Mouse (Mus musculus): Measurements from ENCODE around the gene Epha6. TPM values are rescaled to one million over a fixed set of nuclear protein-coding genes. Genes with fewer than 3 reads are reported as not detected.

Epha6 gene
- polyA plus RNA-seq, 1 experiment from 2014 or later, result 12.3 TPM

DNA sequence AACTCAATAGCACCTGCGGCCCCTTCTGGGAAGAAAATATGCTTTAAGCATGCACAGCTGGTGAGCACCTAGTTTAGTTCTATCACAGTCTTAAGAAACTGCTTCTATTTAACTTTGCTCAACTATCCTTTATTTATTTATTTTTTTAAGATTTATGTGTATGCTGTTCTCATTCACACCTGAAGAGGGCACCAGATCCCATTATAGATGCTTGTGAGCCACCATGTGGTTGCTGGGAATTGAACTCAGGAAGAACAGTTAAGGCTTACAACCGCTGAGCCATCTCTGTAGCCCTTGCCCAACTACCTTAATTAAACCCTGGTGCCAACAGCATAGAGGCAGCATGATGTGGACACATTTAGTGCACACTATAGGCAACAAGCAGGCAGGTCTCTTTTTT is 938.4 kb downstream of the Epha6 start:
- DNase-seq (ENCODE audit: low spot score), result no peak
- H3K36me3 ChIP-seq (replicated peaks; ENCODE audit: control insufficient read depth, insufficient read depth), result no peaks in the 10 kb centered on the region
- WGBS, result 89% methylated on average over 2 of the region's 2 CpGs

DNA sequence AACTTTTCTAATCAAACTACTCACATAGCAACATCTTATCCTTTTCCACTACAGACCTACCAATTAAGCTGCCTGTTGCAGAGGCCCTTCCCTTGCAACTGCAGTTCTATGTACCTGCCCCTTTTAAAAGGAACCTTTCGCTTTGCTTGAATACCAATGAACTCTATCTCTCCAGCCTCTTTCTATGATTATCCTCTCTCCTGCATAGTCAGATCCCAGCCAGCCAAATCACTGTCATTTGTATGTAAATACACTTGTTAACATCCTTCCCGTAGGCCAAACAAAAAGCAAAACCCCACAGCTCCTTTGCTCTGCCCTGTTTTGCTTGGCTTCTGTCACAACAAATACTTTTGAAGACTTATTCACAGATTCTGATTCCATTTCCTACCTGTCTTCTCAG is 961.6 kb downstream of the Epha6 start:
- Histone ChIP-seq H3K4me1 (replicated peaks; ENCODE audit: control insufficient read depth, insufficient read depth, low read length) (no peaks in the 10 kb centered on the region), H3K9me3 (ENCODE audit: control insufficient read depth, low read length) (no peaks in the 10 kb centered on the region), H3K36me3 (replicated peaks; ENCODE audit: control insufficient read depth, insufficient read depth) (no peaks in the 10 kb centered on the region), H3K4me3 (replicated peaks; ENCODE audit: low read length) (no peak overlapping the region), H3K27me3 (ENCODE audit: control insufficient read depth, insufficient read depth, low read length) (no peaks in the 10 kb centered on the region), H3K27ac (no peak overlapping the region), H3K9ac (no peak overlapping the region), H3K4me2 (replicated peaks) (no peak overlapping the region)
- DNase-seq (ENCODE audit: low spot score) (no peak), ATAC-seq (ENCODE audit: low FRiP score) (no peak)
- 53% methylated on average over 2 of the region's 2 CpGs for WGBS

More for the DNA sequence above, 938.4 kb downstream of the Epha6 start:
- ATAC-seq (ENCODE audit: low FRiP score), result no peak
- Histone ChIP-seq H3K27me3 (ENCODE audit: control insufficient read depth, insufficient read depth, low read length) (no peaks in the 10 kb centered on the region), H3K9me3 (ENCODE audit: control insufficient read depth, low read length) (no peaks in the 10 kb centered on the region), H3K4me1 (replicated peaks; ENCODE audit: control insufficient read depth, insufficient read depth, low read length) (no peaks in the 10 kb centered on the region), H3K4me3 (replicated peaks; ENCODE audit: low read length) (no peak overlapping the region), H3K27ac (no peak overlapping the region), H3K4me2 (replicated peaks) (no peak overlapping the region), H3K9ac (no peak overlapping the region)

DNA sequence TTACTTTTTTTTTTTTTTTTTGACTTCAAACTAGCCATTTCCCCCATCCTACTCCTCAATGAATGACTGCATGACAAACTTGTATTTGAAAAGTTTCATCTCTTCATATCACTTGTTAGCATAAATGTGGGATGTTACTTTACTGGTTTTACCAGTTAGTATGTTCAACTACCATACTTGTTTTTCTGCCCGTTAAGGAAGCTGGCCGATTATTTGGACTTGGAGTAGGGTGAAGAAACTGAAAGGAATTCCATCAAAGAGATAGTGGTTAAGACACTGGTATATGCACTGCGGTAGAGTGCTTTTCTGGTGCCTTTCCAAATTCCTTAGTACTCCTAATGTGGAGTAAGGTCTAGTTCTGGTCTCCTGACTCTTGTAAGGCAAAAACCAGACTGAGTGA is 965.3 kb downstream of the Epha6 start:
- H3K4me2 ChIP-seq (replicated peaks), result peak overlapping the region; percentile 64
- no peaks in the 10 kb centered on the region for H3K36me3 ChIP-seq (replicated peaks; ENCODE audit: control insufficient read depth, insufficient read depth)
- no peaks in the 10 kb centered on the region for H3K27me3 ChIP-seq (ENCODE audit: control insufficient read depth, insufficient read depth, low read length)
- H3K4me1 ChIP-seq (replicated peaks; ENCODE audit: control insufficient read depth, insufficient read depth, low read length), result 0 out of 2 replicates have a peak, but pooled peaks cover 8% of the 10 kb centered on the region
- peak overlapping the region; percentile 96 for H3K27ac ChIP-seq
- ATAC-seq (ENCODE audit: low FRiP score), result no peak
- WGBS, result 90% methylated on average over 3 of the region's 3 CpGs
- no peaks in the 10 kb centered on the region for H3K9me3 ChIP-seq (ENCODE audit: control insufficient read depth, low read length)
- no peak for DNase-seq (ENCODE audit: low spot score)
- no peak overlapping the region for H3K9ac ChIP-seq
- H3K4me3 ChIP-seq (replicated peaks; ENCODE audit: low read length), result peak overlapping the region; percentile 65

DNA sequence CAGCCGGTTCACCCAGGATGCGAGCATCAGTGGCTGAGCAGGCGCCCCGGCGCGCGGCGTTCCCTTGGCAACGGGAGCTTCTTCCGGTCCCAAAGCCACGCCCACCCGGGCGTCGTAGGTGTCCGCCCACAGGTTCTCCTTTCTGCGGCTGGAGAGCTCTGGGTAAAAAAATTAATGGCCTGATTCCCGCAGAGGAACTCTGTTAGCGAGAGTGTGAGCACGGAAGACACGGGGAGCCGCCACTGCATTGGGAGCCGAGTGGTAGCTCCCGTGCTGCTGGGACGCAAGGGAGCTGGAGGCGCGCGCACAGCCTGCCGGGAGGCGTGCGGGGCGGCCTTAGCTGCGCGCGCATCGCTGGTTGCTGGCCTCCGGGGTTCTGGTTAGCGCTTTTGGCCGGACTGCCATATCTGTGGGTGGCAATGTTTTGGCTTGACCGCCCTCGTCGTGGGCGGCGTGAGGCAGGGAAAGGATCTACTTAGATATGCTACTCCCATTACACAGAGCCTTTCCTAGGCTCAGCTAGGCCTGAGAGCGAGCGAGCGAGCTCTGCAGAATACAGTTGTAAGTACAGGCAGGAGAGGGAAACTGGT is 966.1 kb downstream of the Epha6 start, which contains the start of gene Arl6:
Arl6 (minus strand) TSS at position 290 of the 590 bp plus-strand sequence.
- Histone ChIP-seq H3K27ac (peak within 1 kb of the TSS; percentile 96), H3K4me3 (replicated peaks; ENCODE audit: low read length) (peak within 1 kb of the TSS; percentile 65), H3K27me3 (ENCODE audit: control insufficient read depth, insufficient read depth, low read length) (no peaks in the 10 kb centered on the region), H3K4me1 (replicated peaks; ENCODE audit: control insufficient read depth, insufficient read depth, low read length) (0 out of 2 replicates have a peak, but pooled peaks cover 8% of the 10 kb centered on the region), H3K36me3 (replicated peaks; ENCODE audit: control insufficient read depth, insufficient read depth) (no peaks in the 10 kb centered on the region), H3K9ac (peak within 1 kb of the TSS; percentile 69), H3K4me2 (replicated peaks) (peak within 1 kb of the TSS; percentile 64), H3K9me3 (ENCODE audit: control insufficient read depth, low read length) (no peaks in the 10 kb centered on the region)
- ATAC-seq (ENCODE audit: low FRiP score) (peak; percentile 99), DNase-seq (ENCODE audit: low spot score) (peak; percentile 96)
- under 1% methylated on average over 42 of the region's 46 CpGs for WGBS

DNA sequence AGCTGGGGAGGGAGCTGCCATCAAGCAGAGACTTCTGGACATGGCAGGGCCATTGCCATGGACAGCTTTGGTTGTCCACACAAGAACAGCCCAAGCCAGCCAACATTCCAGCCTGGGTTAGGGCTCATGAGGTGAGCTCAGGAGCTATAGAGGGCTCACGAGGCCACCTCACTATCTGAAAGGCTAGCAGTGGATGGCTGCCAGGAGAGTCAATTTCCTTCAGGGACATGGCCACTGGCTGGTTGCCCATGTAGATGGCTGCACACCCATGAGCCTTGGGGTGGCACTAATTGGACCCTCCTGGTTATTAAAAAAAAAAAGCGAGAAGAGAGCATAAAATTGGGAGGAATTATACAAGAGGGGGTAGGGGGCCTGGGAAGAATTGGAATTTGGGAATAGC is 970.7 kb downstream of the Epha6 start:
- H3K9ac ChIP-seq, result no peak overlapping the region
- H3K27me3 ChIP-seq (ENCODE audit: control insufficient read depth, insufficient read depth, low read length), result no peaks in the 10 kb centered on the region
- no peak overlapping the region for H3K27ac ChIP-seq
- no peak overlapping the region for H3K4me2 ChIP-seq (replicated peaks)
- 0 out of 2 replicates have a peak, but pooled peaks cover 8% of the 10 kb centered on the region for H3K4me1 ChIP-seq (replicated peaks; ENCODE audit: control insufficient read depth, insufficient read depth, low read length)
- no peak for DNase-seq (ENCODE audit: low spot score)
- 83% methylated on average over 2 of the region's 2 CpGs for WGBS
- H3K4me3 ChIP-seq (replicated peaks; ENCODE audit: low read length), result no peak overlapping the region
- no peak for ATAC-seq (ENCODE audit: low FRiP score)
- H3K36me3 ChIP-seq (replicated peaks; ENCODE audit: control insufficient read depth, insufficient read depth), result peaks cover 10% of the 10 kb centered on the region
- no peaks in the 10 kb centered on the region for H3K9me3 ChIP-seq (ENCODE audit: control insufficient read depth, low read length)

DNA sequence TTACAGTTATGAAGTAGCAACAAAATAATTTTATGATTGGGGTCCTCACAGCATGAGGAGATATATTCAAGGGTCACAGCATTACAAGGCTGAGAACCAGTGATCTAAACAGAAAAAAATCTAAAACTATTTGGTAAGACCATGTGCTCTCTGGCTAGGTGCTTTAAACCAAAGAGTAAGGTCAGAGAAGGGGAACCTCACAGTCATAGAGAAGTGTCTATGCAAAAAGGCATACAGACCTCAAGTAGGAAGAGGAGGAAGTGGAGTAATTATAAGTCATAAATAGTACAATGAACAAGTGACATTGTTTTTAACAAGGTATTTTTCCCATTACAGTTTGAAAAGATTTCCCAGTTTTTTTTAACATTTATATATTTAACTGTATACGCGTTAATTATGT is 983.8 kb downstream of the Epha6 start:
- Histone ChIP-seq H3K36me3 (replicated peaks; ENCODE audit: control insufficient read depth, insufficient read depth) (no peaks in the 10 kb centered on the region; the same call in 1 of the 2 replicates), H3K4me3 (replicated peaks; ENCODE audit: low read length) (no peak overlapping the region), H3K27me3 (ENCODE audit: control insufficient read depth, insufficient read depth, low read length) (no peaks in the 10 kb centered on the region), H3K27ac (no peak overlapping the region), H3K9ac (no peak overlapping the region), H3K4me2 (replicated peaks) (no peak overlapping the region), H3K4me1 (replicated peaks; ENCODE audit: control insufficient read depth, insufficient read depth, low read length) (no peaks in the 10 kb centered on the region), H3K9me3 (ENCODE audit: control insufficient read depth, low read length) (no peaks in the 10 kb centered on the region)
- WGBS, result 98% methylated on average over 2 of the region's 2 CpGs
- ATAC-seq (ENCODE audit: low FRiP score) (no peak), DNase-seq (ENCODE audit: low spot score) (no peak)

DNA sequence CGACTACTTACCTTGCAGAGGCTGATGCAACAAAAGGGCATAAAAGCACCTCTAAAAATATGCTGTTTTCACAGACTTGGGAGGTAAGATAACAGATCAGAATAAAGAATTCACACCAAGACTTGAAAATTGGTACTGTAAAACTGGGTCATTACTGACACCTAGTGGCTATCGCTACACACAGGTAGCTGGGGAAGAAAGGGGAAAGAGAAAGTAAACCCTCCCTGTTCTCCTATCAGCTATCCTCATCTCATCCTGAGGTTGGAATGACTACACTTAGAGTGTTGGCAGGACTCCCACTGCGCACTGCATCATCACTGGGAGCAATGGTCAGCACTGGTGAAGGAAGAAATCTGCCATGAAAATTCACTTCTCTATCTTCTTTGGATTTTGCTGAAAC is 988.2 kb downstream of the Epha6 start:
- H3K9me3 ChIP-seq (ENCODE audit: control insufficient read depth, low read length), result no peaks in the 10 kb centered on the region
- WGBS, result 49% methylated on average over 3 of the region's 3 CpGs
- ATAC-seq (ENCODE audit: low FRiP score) (peak; percentile 74; the same call in 1 of the 2 replicates), DNase-seq (ENCODE audit: low spot score) (peak; percentile 80)
- no peak overlapping the region for H3K4me3 ChIP-seq (replicated peaks; ENCODE audit: low read length)
- H3K36me3 ChIP-seq (replicated peaks; ENCODE audit: control insufficient read depth, insufficient read depth), result no peaks in the 10 kb centered on the region; the same call in 1 of the 2 replicates
- H3K9ac ChIP-seq, result no peak overlapping the region
- no peaks in the 10 kb centered on the region for H3K27me3 ChIP-seq (ENCODE audit: control insufficient read depth, insufficient read depth, low read length)
- H3K4me1 ChIP-seq (replicated peaks; ENCODE audit: control insufficient read depth, insufficient read depth, low read length), result no peaks in the 10 kb centered on the region
- no peak overlapping the region for H3K4me2 ChIP-seq (replicated peaks)
- H3K27ac ChIP-seq, result no peak overlapping the region

DNA sequence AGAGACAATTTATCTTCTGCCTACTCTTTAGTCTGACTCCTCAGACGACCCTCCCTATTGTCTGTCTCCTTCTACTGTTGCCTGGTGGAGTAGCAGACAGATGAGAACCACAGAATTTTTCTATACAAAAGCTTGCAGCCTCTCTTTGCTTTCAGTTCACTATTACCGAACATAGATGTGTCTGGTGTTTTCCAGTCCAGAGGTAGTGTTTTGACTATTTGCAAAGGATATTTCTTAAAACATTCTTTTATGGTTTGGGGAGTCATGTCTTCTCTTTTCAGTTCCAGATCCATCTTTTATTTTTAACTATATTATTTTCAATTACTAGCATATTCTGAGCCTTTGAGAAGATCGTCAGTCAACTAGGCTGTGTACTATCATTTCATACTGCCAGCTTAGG is 989.7 kb downstream of the Epha6 start:
- DNase-seq (ENCODE audit: low spot score) (no peak), ATAC-seq (ENCODE audit: low FRiP score) (no peak)
- no peaks in the 10 kb centered on the region for H3K27me3 ChIP-seq (ENCODE audit: control insufficient read depth, insufficient read depth, low read length)
- H3K4me3 ChIP-seq (replicated peaks; ENCODE audit: low read length), result no peak overlapping the region
- H3K9me3 ChIP-seq (ENCODE audit: control insufficient read depth, low read length), result no peaks in the 10 kb centered on the region
- H3K27ac ChIP-seq, result no peak overlapping the region
- no peak overlapping the region for H3K9ac ChIP-seq
- H3K4me1 ChIP-seq (replicated peaks; ENCODE audit: control insufficient read depth, insufficient read depth, low read length), result no peaks in the 10 kb centered on the region
- peaks cover 4% of the 10 kb centered on the region; the same call in 1 of the 2 replicates for H3K36me3 ChIP-seq (replicated peaks; ENCODE audit: control insufficient read depth, insufficient read depth)
- 71% methylated on average over 3 of the region's 3 CpGs for WGBS
- H3K4me2 ChIP-seq (replicated peaks), result no peak overlapping the region

DNA sequence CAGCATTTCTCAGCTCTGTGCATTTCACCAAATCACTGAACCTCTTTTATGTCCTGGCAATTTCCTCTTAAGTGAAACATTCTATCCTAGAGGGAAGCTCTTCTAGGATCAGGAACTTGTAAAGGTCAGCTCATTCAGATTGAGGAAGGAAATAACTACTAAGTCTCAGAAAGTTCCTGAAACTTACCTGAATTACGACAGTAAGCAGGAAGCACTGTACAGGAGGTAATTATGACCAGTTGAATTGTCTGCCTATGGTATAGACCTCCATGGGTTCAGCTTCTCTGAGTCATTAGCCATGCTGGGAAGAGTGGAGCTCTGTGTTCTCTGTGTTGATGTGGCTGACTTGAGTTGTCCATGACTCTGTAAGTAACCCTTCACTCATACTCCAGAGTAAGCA is 994.6 kb downstream of the Epha6 start:
- H3K9me3 ChIP-seq (ENCODE audit: control insufficient read depth, low read length), result no peaks in the 10 kb centered on the region
- 90% methylated on average over 1 of the region's 1 CpGs for WGBS
- peaks cover 7% of the 10 kb centered on the region; the same call in 1 of the 2 replicates for H3K36me3 ChIP-seq (replicated peaks; ENCODE audit: control insufficient read depth, insufficient read depth)
- no peak overlapping the region for H3K27ac ChIP-seq
- DNase-seq (ENCODE audit: low spot score) (no peak), ATAC-seq (ENCODE audit: low FRiP score) (no peak)
- no peaks in the 10 kb centered on the region for H3K27me3 ChIP-seq (ENCODE audit: control insufficient read depth, insufficient read depth, low read length)
- no peak overlapping the region for H3K4me3 ChIP-seq (replicated peaks; ENCODE audit: low read length)
- H3K9ac ChIP-seq, result no peak overlapping the region
- no peaks in the 10 kb centered on the region for H3K4me1 ChIP-seq (replicated peaks; ENCODE audit: control insufficient read depth, insufficient read depth, low read length)
- H3K4me2 ChIP-seq (replicated peaks), result no peak overlapping the region
